Mouse (Mus musculus): ENCODE measurements around the gene Aatf.

The Aatf gene

GRCm38 (mm10) chr11:84373122-84373521 lies 140.2 kb downstream of the Aatf start:
- DNase-seq (ENCODE audit: low spot score in 2 of 2): no peak

Measured in spleen, postnatal 14 days (tissue).